Comparison of ENCODE assay signal across 17 mouse cellular contexts in the genomic region with DNA sequence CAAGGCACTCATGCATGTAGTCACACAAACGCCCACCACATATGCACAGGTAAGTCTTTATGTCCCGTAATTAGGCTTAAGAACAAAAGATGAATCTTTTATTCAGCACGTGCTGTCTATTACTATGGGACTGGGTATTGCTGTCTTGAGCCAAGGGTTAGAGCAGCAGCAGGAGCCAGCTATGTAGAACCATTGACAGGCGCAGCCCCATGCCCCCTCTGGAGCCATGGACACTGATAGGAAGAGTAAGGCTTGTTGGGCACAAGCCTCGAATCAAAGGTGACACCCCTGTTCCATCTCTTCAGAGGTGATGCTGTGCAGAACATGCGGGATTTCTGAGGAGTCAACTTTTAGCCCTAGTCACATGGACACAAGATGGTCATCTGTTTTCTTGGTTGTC. TPM values are rescaled to one million over a fixed set of nuclear protein-coding genes. Genes with fewer than 3 reads are reported as not detected.
A peak's percentile ranks its signal among the peaks of the same experiment; 100 is the strongest.
DNase-seq lines count a peak whose midpoint lies in the region; ATAC-seq lines count a peak whose summit lies in the region.
"Had no signal": no experiment of that assay in that cellular context is flagged by ENCODE, and none has a peak within 500 bp of the region (broad histone marks: within the 10 kb centered on the region; RNA-seq: fewer than 3 reads in every experiment).

No protein-coding gene starts in this region.

- peak overlapping the region; percentile 62 for H3K4me2 ChIP-seq in hindbrain, embryonic 12.5 days (replicated peaks)
- H3K4me2 ChIP-seq in hindbrain, embryonic 14.5 days (replicated peaks) = no peak overlapping the region; the same call in 1 of the 2 replicates
- H3K4me2 ChIP-seq in midbrain, embryonic 13.5 days (replicated peaks) = peak overlapping the region; percentile 67; the same call in 1 of the 2 replicates
- no peak overlapping the region for H3K4me2 ChIP-seq in midbrain, embryonic 16.5 days (ENCODE audit: low read length)
- peak overlapping the region; percentile 64; the same call in 1 of the 2 replicates for H3K4me2 ChIP-seq in stomach, embryonic 15.5 days

- no peak for DNase-seq in hindbrain, embryonic 14.5 days (ENCODE audit: low spot score)
- DNase-seq: adrenal gland, postnatal 36 days; cerebellum, adult 11-12 months; embryo, embryonic 11 days; gastrocnemius, postnatal 10 days; kidney, postnatal 36 days; thymus, postnatal 14 days had no signal

- H3K4me1 ChIP-seq in erythroblast, embryonic 14.5 days (ENCODE audit: control insufficient read depth) = peaks cover 45% of the 10 kb centered on the region
- peaks cover 16% of the 10 kb centered on the region for H3K4me1 ChIP-seq in hindbrain, embryonic 12.5 days
- H3K4me1 ChIP-seq in hindbrain, embryonic 14.5 days (replicated peaks; ENCODE audit: control insufficient read depth, insufficient read depth, low read length) = peaks cover 19% of the 10 kb centered on the region
- peaks cover 28% of the 10 kb centered on the region for H3K4me1 ChIP-seq in midbrain, embryonic 13.5 days (replicated peaks)
- peaks cover 24% of the 10 kb centered on the region for H3K4me1 ChIP-seq in midbrain, embryonic 16.5 days (ENCODE audit: control insufficient read depth, insufficient read depth, low read length)
- peaks cover 5% of the 10 kb centered on the region for H3K4me1 ChIP-seq in stomach, embryonic 15.5 days

- no peaks in the 10 kb centered on the region for H3K9me3 ChIP-seq in erythroblast, embryonic 14.5 days (ENCODE audit: control insufficient read depth, low read length)
- H3K9me3 ChIP-seq in hindbrain, embryonic 12.5 days (replicated peaks) = no peaks in the 10 kb centered on the region
- H3K9me3 ChIP-seq in hindbrain, embryonic 14.5 days (ENCODE audit: control insufficient read depth, low read length) = no peaks in the 10 kb centered on the region
- no peaks in the 10 kb centered on the region for H3K9me3 ChIP-seq in midbrain, embryonic 13.5 days
- no peaks in the 10 kb centered on the region for H3K9me3 ChIP-seq in midbrain, embryonic 16.5 days (replicated peaks; ENCODE audit: control insufficient read depth, low read length, poor library complexity, severe bottlenecking)
- H3K9me3 ChIP-seq in stomach, embryonic 15.5 days = no peaks in the 10 kb centered on the region
- H3K9me3 ChIP-seq: lung, embryonic 15.5 days had no signal

- 90% methylated on average over 6 of the region's 6 CpGs for WGBS in hindbrain, embryonic 12.5 days
- WGBS in hindbrain, embryonic 14.5 days = 94% methylated on average over 6 of the region's 6 CpGs
- WGBS in midbrain, embryonic 13.5 days = 94% methylated on average over 6 of the region's 6 CpGs
- 94% methylated on average over 6 of the region's 6 CpGs for WGBS in midbrain, embryonic 16.5 days
- WGBS in stomach, embryonic 15.5 days = 95% methylated on average over 6 of the region's 6 CpGs

- peak overlapping the region; percentile 91 for H3K4me3 ChIP-seq in erythroblast, embryonic 14.5 days (replicated peaks)
- no peak overlapping the region for H3K4me3 ChIP-seq in hindbrain, embryonic 12.5 days
- no peak overlapping the region for H3K4me3 ChIP-seq in hindbrain, embryonic 14.5 days (replicated peaks; ENCODE audit: low read length)
- H3K4me3 ChIP-seq in midbrain, embryonic 13.5 days (replicated peaks) = no peak overlapping the region; the same call in 1 of the 2 replicates
- no peak overlapping the region for H3K4me3 ChIP-seq in midbrain, embryonic 16.5 days (ENCODE audit: low read depth, low read length)
- peak overlapping the region; percentile 78; the same call in 1 of the 2 replicates for H3K4me3 ChIP-seq in stomach, embryonic 15.5 days (replicated peaks)

- H3K9ac ChIP-seq in hindbrain, embryonic 12.5 days = no peak overlapping the region
- no peak overlapping the region for H3K9ac ChIP-seq in hindbrain, embryonic 14.5 days
- no peak overlapping the region; the same call in 1 of the 2 replicates for H3K9ac ChIP-seq in midbrain, embryonic 13.5 days (replicated peaks)
- H3K9ac ChIP-seq in midbrain, embryonic 16.5 days (ENCODE audit: low read depth, low read length) = no peak overlapping the region
- H3K9ac ChIP-seq in stomach, embryonic 15.5 days = no peak overlapping the region
- H3K9ac ChIP-seq: lung, embryonic 15.5 days had no signal

- no peak overlapping the region for H3K27ac ChIP-seq in hindbrain, embryonic 12.5 days
- no peak overlapping the region for H3K27ac ChIP-seq in hindbrain, embryonic 14.5 days
- no peak overlapping the region for H3K27ac ChIP-seq in midbrain, embryonic 13.5 days
- H3K27ac ChIP-seq in midbrain, embryonic 16.5 days (ENCODE audit: low read length) = no peak overlapping the region
- H3K27ac ChIP-seq in stomach, embryonic 15.5 days = no peak overlapping the region

- H3K36me3 ChIP-seq in erythroblast, embryonic 14.5 days (ENCODE audit: control insufficient read depth) = peaks cover 58% of the 10 kb centered on the region
- peaks cover 4% of the 10 kb centered on the region; the same call in 1 of the 2 replicates for H3K36me3 ChIP-seq in hindbrain, embryonic 12.5 days
- H3K36me3 ChIP-seq in hindbrain, embryonic 14.5 days (replicated peaks; ENCODE audit: control insufficient read depth, insufficient read depth) = peaks cover 10% of the 10 kb centered on the region; the same call in 1 of the 2 replicates
- peaks cover 12% of the 10 kb centered on the region for H3K36me3 ChIP-seq in midbrain, embryonic 13.5 days
- H3K36me3 ChIP-seq in midbrain, embryonic 16.5 days (ENCODE audit: control insufficient read depth, insufficient read depth, low read length) = no peaks in the 10 kb centered on the region; the same call in 1 of the 2 replicates
- H3K36me3 ChIP-seq in stomach, embryonic 15.5 days = no peaks in the 10 kb centered on the region
- H3K36me3 ChIP-seq: lung, embryonic 15.5 days had no signal

- ATAC-seq in erythroblast, adult 5-6 weeks (replicated peaks; ENCODE audit: low FRiP score, poor library complexity, severe bottlenecking) = no peak
- ATAC-seq in hindbrain, embryonic 12.5 days (ENCODE audit: low FRiP score) = no peak
- ATAC-seq in hindbrain, embryonic 14.5 days (ENCODE audit: low FRiP score) = no peak
- ATAC-seq in midbrain, embryonic 13.5 days = no peak
- ATAC-seq in midbrain, embryonic 16.5 days = no peak
- no peak for ATAC-seq in stomach, embryonic 15.5 days (ENCODE audit: insufficient read depth, low FRiP score, low read depth)
- ATAC-seq in CD4-positive, CD25-positive, alpha-beta regulatory T cell, adult 4 months = no peak
- ATAC-seq: forebrain, embryonic 16.5 days had no signal

- no peaks in the 10 kb centered on the region for H3K27me3 ChIP-seq in erythroblast, embryonic 14.5 days (ENCODE audit: control insufficient read depth)
- peaks cover 17% of the 10 kb centered on the region for H3K27me3 ChIP-seq in hindbrain, embryonic 12.5 days
- H3K27me3 ChIP-seq in hindbrain, embryonic 14.5 days (ENCODE audit: control insufficient read depth, insufficient read depth, low read length) = peaks cover 6% of the 10 kb centered on the region; the same call in 1 of the 2 replicates
- H3K27me3 ChIP-seq in midbrain, embryonic 13.5 days = peaks cover 10% of the 10 kb centered on the region
- H3K27me3 ChIP-seq in midbrain, embryonic 16.5 days (ENCODE audit: control insufficient read depth, insufficient read depth, low read depth, low read length) = no peaks in the 10 kb centered on the region
- no peaks in the 10 kb centered on the region for H3K27me3 ChIP-seq in stomach, embryonic 15.5 days (replicated peaks)

RNA-seq across cellular contexts. Expression of gene Cmas, which starts 2.1 kb away (rescaled TPM):
- polyA plus RNA-seq in erythroblast, embryonic 14.5 days (2012) = 26.8 and 34.6 TPM in 2 replicates
- 639 and 701 TPM in 2 replicates for total RNA-seq in erythroblast, adult 5-6 weeks (2015; ENCODE audit: low replicate concordance)
- 721 and 946 TPM in 2 replicates for total RNA-seq in erythroblast, adult 5-6 weeks (2017; ENCODE audit: low replicate concordance)
- polyA plus RNA-seq in hindbrain, embryonic 12.5 days (2016; fragmentation: Nextera tagmentation; extraction: Ambion mirVana) = 138 and 139 TPM in 2 replicates
- 202 and 219 TPM in 2 replicates for polyA plus RNA-seq in hindbrain, embryonic 14.5 days (2014; fragmentation: Nextera tagmentation; extraction: Ambion mirVana)
- 183 and 184 TPM in 2 replicates for polyA plus RNA-seq in midbrain, embryonic 13.5 days (2015; fragmentation: Nextera tagmentation; extraction: Ambion mirVana)
- 226 and 229 TPM in 2 replicates for polyA plus RNA-seq in midbrain, embryonic 16.5 days (2015; fragmentation: Nextera tagmentation; extraction: Ambion mirVana)
- 100 and 104 TPM in 2 replicates for polyA plus RNA-seq in stomach, embryonic 15.5 days (2015; fragmentation: Nextera tagmentation; extraction: Ambion mirVana)
- 10 to 100 TPM; 10.1 to 16.0 TPM for polyA plus RNA-seq in CD4-positive, CD25-positive, alpha-beta regulatory T cell, adult 4 months (2017; shearing (Covaris generic))

RNA-seq across cellular contexts. Expression of gene Sult6b2, which starts 45.7 kb away (rescaled TPM):
- polyA plus RNA-seq in erythroblast, embryonic 14.5 days (2012) = not detected in 2 replicates
- not detected in 2 replicates for total RNA-seq in erythroblast, adult 5-6 weeks (2015; ENCODE audit: low replicate concordance)
- 0.42 TPM in 1 of 2 replicates, not detected in the other for total RNA-seq in erythroblast, adult 5-6 weeks (2017; ENCODE audit: low replicate concordance)
- polyA plus RNA-seq in hindbrain, embryonic 12.5 days (2016; fragmentation: Nextera tagmentation; extraction: Ambion mirVana) = not detected in 2 replicates
- not detected in 2 replicates for polyA plus RNA-seq in hindbrain, embryonic 14.5 days (2014; fragmentation: Nextera tagmentation; extraction: Ambion mirVana)
- polyA plus RNA-seq in midbrain, embryonic 13.5 days (2015; fragmentation: Nextera tagmentation; extraction: Ambion mirVana) = 0.18 and 0.26 TPM in 2 replicates
- 0.24 and 0.25 TPM in 2 replicates for polyA plus RNA-seq in midbrain, embryonic 16.5 days (2015; fragmentation: Nextera tagmentation; extraction: Ambion mirVana)
- 0.54 and 2.4 TPM in 2 replicates for polyA plus RNA-seq in stomach, embryonic 15.5 days (2015; fragmentation: Nextera tagmentation; extraction: Ambion mirVana)
- not detected for polyA plus RNA-seq in CD4-positive, CD25-positive, alpha-beta regulatory T cell, adult 4 months (2017; shearing (Covaris generic))
- total RNA-seq: adrenal gland, postnatal 36 days; gastrocnemius, postnatal 10 days had no signal
- polyA plus RNA-seq: lung, embryonic 15.5 days; spleen, adult 2 months had no signal

RNA-seq across cellular contexts. Expression of gene Abcc9, which starts 56.4 kb away (rescaled TPM):
- polyA plus RNA-seq in erythroblast, embryonic 14.5 days (2012) = not detected in 2 replicates
- not detected in 2 replicates for total RNA-seq in erythroblast, adult 5-6 weeks (2015; ENCODE audit: low replicate concordance)
- total RNA-seq in erythroblast, adult 5-6 weeks (2017; ENCODE audit: low replicate concordance) = 0.17 TPM in 1 of 2 replicates, not detected in the other
- polyA plus RNA-seq in hindbrain, embryonic 12.5 days (2016; fragmentation: Nextera tagmentation; extraction: Ambion mirVana) = 2.4 and 2.8 TPM in 2 replicates
- 4.6 and 4.9 TPM in 2 replicates for polyA plus RNA-seq in hindbrain, embryonic 14.5 days (2014; fragmentation: Nextera tagmentation; extraction: Ambion mirVana)
- 2.7 and 3.1 TPM in 2 replicates for polyA plus RNA-seq in midbrain, embryonic 13.5 days (2015; fragmentation: Nextera tagmentation; extraction: Ambion mirVana)
- 3.1 and 3.7 TPM in 2 replicates for polyA plus RNA-seq in midbrain, embryonic 16.5 days (2015; fragmentation: Nextera tagmentation; extraction: Ambion mirVana)
- polyA plus RNA-seq in stomach, embryonic 15.5 days (2015; fragmentation: Nextera tagmentation; extraction: Ambion mirVana) = 12.5 and 17.9 TPM in 2 replicates
- not detected for polyA plus RNA-seq in CD4-positive, CD25-positive, alpha-beta regulatory T cell, adult 4 months (2017; shearing (Covaris generic))

Comparison
In these comparisons a context has a peak if more than half of its experiments do, and no peak if none do; other contexts are left out.
1. H3K4me2 ChIP-seq: peak in hindbrain, embryonic 12.5 days (single experiment), midbrain, embryonic 13.5 days (single experiment) and stomach, embryonic 15.5 days (single experiment); none in hindbrain, embryonic 14.5 days (single experiment) and midbrain, embryonic 16.5 days (single experiment).
2. H3K4me3 ChIP-seq: peak in erythroblast, embryonic 14.5 days (single experiment) and stomach, embryonic 15.5 days (single experiment); none in hindbrain, embryonic 12.5 days (single experiment), hindbrain, embryonic 14.5 days (single experiment), midbrain, embryonic 13.5 days (single experiment) and midbrain, embryonic 16.5 days (single experiment).